Mouse (Mus musculus): ENCODE results near the gene Pla2g4a. TPM values are rescaled to one million over a fixed set of nuclear protein-coding genes. Genes with fewer than 3 reads are reported as not detected.

The Pla2g4a gene
- total and polyA plus RNA-seq, 2 experiments from 2014 or later = 0.78 to 1.8 TPM

- Histone ChIP-seq H3K9ac (replicated peaks; ENCODE audit: low read length) (no peak overlapping the region), H3K27ac (no peak overlapping the region), H3K36me3 (ENCODE audit: insufficient read depth, low read length) (no peaks in the 10 kb centered on the region), H3K4me2 (ENCODE audit: low read depth, low read length) (no peak overlapping the region), H3K9me3 (ENCODE audit: low read length) (no peaks in the 10 kb centered on the region), H3K4me3 (ENCODE audit: low read length) (no peak overlapping the region), H3K4me1 (ENCODE audit: insufficient read depth, low read length) (no peaks in the 10 kb centered on the region), H3K27me3 (ENCODE audit: insufficient read depth, low read length) (no peaks in the 10 kb centered on the region)
- no peak for DNase-seq (ENCODE audit: low spot score)
- TF ChIP-seq CTCF (IDR thresholded peaks at IDR 0.05; ENCODE audit: low read depth) = no peak
- 78% methylated on average over 2 of the region's 2 CpGs for WGBS
- no peak for ATAC-seq
Measured at GRCm38 (mm10) chr1:149862181-149862580, 98.9 kb downstream of the Pla2g4a start.

GRCm38 (mm10) chr1:149861543-149861942 is 99.5 kb downstream of the Pla2g4a start:
- H3K27ac ChIP-seq = no peak overlapping the region
- H3K4me1 ChIP-seq (ENCODE audit: insufficient read depth, low read length) = no peaks in the 10 kb centered on the region
- H3K9ac ChIP-seq (replicated peaks; ENCODE audit: low read length) = no peak overlapping the region
- no peak overlapping the region for H3K4me3 ChIP-seq (ENCODE audit: low read length)
- DNase-seq (ENCODE audit: low spot score) (no peak), ATAC-seq (no peak)
- no peaks in the 10 kb centered on the region for H3K36me3 ChIP-seq (ENCODE audit: insufficient read depth, low read length)
- H3K27me3 ChIP-seq (ENCODE audit: insufficient read depth, low read length) = no peaks in the 10 kb centered on the region
- H3K9me3 ChIP-seq (ENCODE audit: low read length) = no peaks in the 10 kb centered on the region
- TF ChIP-seq CTCF (IDR thresholded peaks at IDR 0.05; ENCODE audit: low read depth) = no peak
- no peak overlapping the region for H3K4me2 ChIP-seq (ENCODE audit: low read depth, low read length)
- 80% methylated on average over 2 of the region's 2 CpGs for WGBS

- 76% methylated on average over 5 of the region's 5 CpGs for WGBS
- H3K4me2 ChIP-seq (ENCODE audit: low read depth, low read length) = no peak overlapping the region
- no peak for ATAC-seq
Measured at GRCm38 (mm10) chr1:149858734-149859133, 102.4 kb downstream of the Pla2g4a start.

GRCm38 (mm10) chr1:149856720-149857119 is 104.4 kb downstream of the Pla2g4a start:
- H3K4me1 ChIP-seq (ENCODE audit: insufficient read depth, low read length) = no peaks in the 10 kb centered on the region
- TF ChIP-seq CTCF (IDR thresholded peaks at IDR 0.05; ENCODE audit: low read depth) = peak; percentile 62
- no peak overlapping the region for H3K4me2 ChIP-seq (ENCODE audit: low read depth, low read length)
- ATAC-seq = no peak
- H3K36me3 ChIP-seq (ENCODE audit: insufficient read depth, low read length) = no peaks in the 10 kb centered on the region
- no peak overlapping the region for H3K9ac ChIP-seq (replicated peaks; ENCODE audit: low read length)
- WGBS = 24% methylated on average over 9 of the region's 9 CpGs
- H3K27ac ChIP-seq = no peak overlapping the region
- DNase-seq (ENCODE audit: low spot score) = peak; percentile 24
- no peaks in the 10 kb centered on the region for H3K27me3 ChIP-seq (ENCODE audit: insufficient read depth, low read length)
- H3K9me3 ChIP-seq (ENCODE audit: low read length) = no peaks in the 10 kb centered on the region
- no peak overlapping the region for H3K4me3 ChIP-seq (ENCODE audit: low read length)

More at GRCm38 (mm10) chr1:149858734-149859133, 102.4 kb downstream of the Pla2g4a start:
- no peaks in the 10 kb centered on the region for H3K4me1 ChIP-seq (ENCODE audit: insufficient read depth, low read length)
- H3K9me3 ChIP-seq (ENCODE audit: low read length) = no peaks in the 10 kb centered on the region
- no peaks in the 10 kb centered on the region for H3K36me3 ChIP-seq (ENCODE audit: insufficient read depth, low read length)
- DNase-seq (ENCODE audit: low spot score) = no peak
- no peak overlapping the region for H3K27ac ChIP-seq
- no peak for TF ChIP-seq CTCF (IDR thresholded peaks at IDR 0.05; ENCODE audit: low read depth)
- H3K27me3 ChIP-seq (ENCODE audit: insufficient read depth, low read length) = no peaks in the 10 kb centered on the region
- H3K9ac ChIP-seq (replicated peaks; ENCODE audit: low read length) = no peak overlapping the region
- H3K4me3 ChIP-seq (ENCODE audit: low read length) = no peak overlapping the region

- no peak for ATAC-seq
Measured at GRCm38 (mm10) chr1:149855581-149855980, 105.5 kb downstream of the Pla2g4a start.

GRCm38 (mm10) chr1:149854867-149855266 is 106.2 kb downstream of the Pla2g4a start:
- no peak for ATAC-seq
- H3K4me3 ChIP-seq (ENCODE audit: low read length) = no peak overlapping the region
- H3K27me3 ChIP-seq (ENCODE audit: insufficient read depth, low read length) = no peaks in the 10 kb centered on the region
- WGBS = 79% methylated on average over 7 of the region's 7 CpGs
- no peaks in the 10 kb centered on the region for H3K36me3 ChIP-seq (ENCODE audit: insufficient read depth, low read length)
- H3K4me2 ChIP-seq (ENCODE audit: low read depth, low read length) = no peak overlapping the region
- H3K9me3 ChIP-seq (ENCODE audit: low read length) = no peaks in the 10 kb centered on the region
- no peak overlapping the region for H3K27ac ChIP-seq
- no peaks in the 10 kb centered on the region for H3K4me1 ChIP-seq (ENCODE audit: insufficient read depth, low read length)
- TF ChIP-seq CTCF (IDR thresholded peaks at IDR 0.05; ENCODE audit: low read depth) = no peak
- no peak overlapping the region for H3K9ac ChIP-seq (replicated peaks; ENCODE audit: low read length)
- DNase-seq (ENCODE audit: low spot score) = no peak

More at GRCm38 (mm10) chr1:149855581-149855980, 105.5 kb downstream of the Pla2g4a start:
- no peak for TF ChIP-seq CTCF (IDR thresholded peaks at IDR 0.05; ENCODE audit: low read depth)
- no peak for DNase-seq (ENCODE audit: low spot score)
- no peak overlapping the region for H3K4me3 ChIP-seq (ENCODE audit: low read length)
- no peaks in the 10 kb centered on the region for H3K27me3 ChIP-seq (ENCODE audit: insufficient read depth, low read length)
- H3K9me3 ChIP-seq (ENCODE audit: low read length) = no peaks in the 10 kb centered on the region
- no peaks in the 10 kb centered on the region for H3K4me1 ChIP-seq (ENCODE audit: insufficient read depth, low read length)
- H3K4me2 ChIP-seq (ENCODE audit: low read depth, low read length) = no peak overlapping the region
- no peak overlapping the region for H3K27ac ChIP-seq
- 79% methylated on average over 4 of the region's 4 CpGs for WGBS
- H3K36me3 ChIP-seq (ENCODE audit: insufficient read depth, low read length) = no peaks in the 10 kb centered on the region
- no peak overlapping the region for H3K9ac ChIP-seq (replicated peaks; ENCODE audit: low read length)

GRCm38 (mm10) chr1:149846655-149847054 is 114.4 kb downstream of the Pla2g4a start:
- Histone ChIP-seq H3K36me3 (ENCODE audit: insufficient read depth, low read length) (no peaks in the 10 kb centered on the region), H3K9me3 (ENCODE audit: low read length) (no peaks in the 10 kb centered on the region), H3K27ac (no peak overlapping the region), H3K27me3 (ENCODE audit: insufficient read depth, low read length) (no peaks in the 10 kb centered on the region), H3K9ac (replicated peaks; ENCODE audit: low read length) (no peak overlapping the region), H3K4me3 (ENCODE audit: low read length) (no peak overlapping the region), H3K4me1 (ENCODE audit: insufficient read depth, low read length) (no peaks in the 10 kb centered on the region), H3K4me2 (ENCODE audit: low read depth, low read length) (no peak overlapping the region)
- TF ChIP-seq CTCF (IDR thresholded peaks at IDR 0.05; ENCODE audit: low read depth) = no peak
- WGBS = 75% methylated on average over 6 of the region's 6 CpGs
- ATAC-seq = no peak
- no peak for DNase-seq (ENCODE audit: low spot score)
